Mouse (Mus musculus) limb, embryonic 12.5 days (tissue): ENCODE results near the gene Tex12. TPM values are rescaled to one million over a fixed set of nuclear protein-coding genes. Genes with fewer than 3 reads are reported as not detected.

Experiments used
- polyA plus RNA-seq: library from polyadenylated mRNA; unstranded; fragments of >200 nt; fragmentation: Nextera tagmentation; extraction: Ambion mirVana; gene quantifications from 2 replicates; pipeline ENCODE4 v1.2.1, GENCODE M21; 2016

Gene Tex12
- polyA plus RNA-seq, 1 experiment from 2014 or later: not detected

Other genes with a start within 250 kb of the Tex12 start
- gene Rpl10-ps3, start 216.4 kb downstream of the Tex12 start, polyA plus RNA-seq: 211 and 255 TPM in 2 replicates
- 0.16 TPM in 1 of 2 replicates, not detected in the other for gene Plet1, start 66.8 kb downstream of the Tex12 start, polyA plus RNA-seq
- gene Pts, start 32.6 kb downstream of the Tex12 start, polyA plus RNA-seq: 79.0 and 79.6 TPM in 2 replicates
- gene Il18, start 6.5 kb downstream of the Tex12 start, polyA plus RNA-seq: 0.59 and 2.2 TPM in 2 replicates
- 0.26 and 0.63 TPM in 2 replicates for gene Bco2, start 6.1 kb downstream of the Tex12 start, polyA plus RNA-seq
- 259 and 268 TPM in 2 replicates for gene Sdhd, start 42.5 kb upstream of the Tex12 start, polyA plus RNA-seq
- 323 and 341 TPM in 2 replicates for gene Timm8b, start 42.6 kb upstream of the Tex12 start, polyA plus RNA-seq
- 4.0 and 4.6 TPM in 2 replicates for gene Pih1d2, start 56.0 kb upstream of the Tex12 start, polyA plus RNA-seq
- gene Nkapd1, start 56.1 kb upstream of the Tex12 start, polyA plus RNA-seq: 28.6 and 32.0 TPM in 2 replicates
- gene Dlat, start 98.5 kb upstream of the Tex12 start, polyA plus RNA-seq: 49.5 and 49.8 TPM in 2 replicates
- 29.5 and 30.4 TPM in 2 replicates for gene Dixdc1, start 178.2 kb upstream of the Tex12 start, polyA plus RNA-seq
- gene 2310030G06Rik, start 185.2 kb upstream of the Tex12 start, polyA plus RNA-seq: 2.2 and 3.5 TPM in 2 replicates
- gene Cryab, start 190.0 kb upstream of the Tex12 start, polyA plus RNA-seq: 28.0 and 31.2 TPM in 2 replicates
- gene Hspb2, start 191.0 kb upstream of the Tex12 start, polyA plus RNA-seq: 13.3 and 19.2 TPM in 2 replicates
- gene Fdxacb1, start 206.9 kb upstream of the Tex12 start, polyA plus RNA-seq: 10.9 and 11.3 TPM in 2 replicates
- gene Alg9, start 213.7 kb upstream of the Tex12 start, polyA plus RNA-seq: 39.0 and 41.9 TPM in 2 replicates
- 24.8 and 33.2 TPM in 2 replicates for gene 1110032A03Rik, start 214.2 kb upstream of the Tex12 start, polyA plus RNA-seq